Mouse (Mus musculus): ENCODE data around the gene Arrdc5.
A peak's percentile ranks its signal among the peaks of the same experiment; 100 is the strongest.

DNA sequence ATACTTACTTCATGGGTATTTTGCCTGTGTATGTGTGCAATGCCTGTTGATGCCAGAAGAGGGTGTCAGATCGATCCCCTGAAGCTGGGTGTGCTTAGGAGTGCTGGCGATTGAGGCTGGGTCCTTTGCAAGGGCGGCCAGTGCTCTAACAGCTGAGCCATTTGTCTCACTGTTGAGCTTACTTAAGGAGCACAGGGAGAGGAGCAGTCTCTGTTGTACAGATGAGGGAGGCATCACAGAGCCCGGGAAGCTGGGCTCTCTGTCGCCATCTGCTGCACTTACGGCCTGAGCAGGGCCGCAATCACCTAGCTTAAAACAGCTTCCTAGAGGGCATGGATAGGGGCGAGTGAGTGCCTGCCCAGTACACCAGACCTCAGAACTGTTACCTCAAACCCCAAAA lies 32.9 kb upstream of the Arrdc5 start:
- TF ChIP-seq CTCF (IDR thresholded peaks at IDR 0.05; ENCODE audit: insufficient read depth, low read depth, low read length), result peak; percentile 44; the same call in 1 of the 2 replicates
- no peak for TF ChIP-seq POLR2A (IDR thresholded peaks at IDR 0.05; ENCODE audit: insufficient read depth, low read depth, low read length)

Data from olfactory bulb, adult 2 months (tissue).